Comparison of ENCODE assay signal across 8 mouse cellular contexts in genomic region chr7:25625594-25626250, GRCm38 (mm10). TPM values are rescaled to one million over a fixed set of nuclear protein-coding genes. Genes with fewer than 3 reads are reported as not detected.
DNase-seq lines count a peak whose midpoint lies in the region; ATAC-seq and TF ChIP-seq lines count a peak whose summit lies in the region.
"Had no signal": no experiment of that assay in that cellular context is flagged by ENCODE, and none has a peak within 500 bp of the region (broad histone marks: within the 10 kb centered on the region; RNA-seq: fewer than 3 reads in every experiment).

No protein-coding gene starts in this region.

- H3K4me3 ChIP-seq in midbrain, postnatal 0 days (ENCODE audit: low read depth, low read length), result no peak overlapping the region
- H3K4me3 ChIP-seq in midbrain, embryonic 10.5 days, result no peak overlapping the region
- no peak overlapping the region for H3K4me3 ChIP-seq in kidney, embryonic 14.5 days (ENCODE audit: low read length)
- H3K4me3 ChIP-seq: midbrain, embryonic 12.5 days had no signal

- H3K4me2 ChIP-seq in midbrain, postnatal 0 days (ENCODE audit: low read depth, low read length, poor library complexity, severe bottlenecking), result no peak overlapping the region
- no peak overlapping the region for H3K4me2 ChIP-seq in kidney, embryonic 14.5 days (replicated peaks; ENCODE audit: low read depth, low read length)
- H3K4me2 ChIP-seq: midbrain, embryonic 12.5 days had no signal

- WGBS in midbrain, postnatal 0 days, result 79% methylated on average over 10 of the region's 10 CpGs
- WGBS in midbrain, embryonic 10.5 days, result 78% methylated on average over 10 of the region's 10 CpGs
- WGBS in kidney, embryonic 14.5 days, result 81% methylated on average over 10 of the region's 10 CpGs

- peak; percentile 60 for TF ChIP-seq CTCF in midbrain, postnatal 0 days (IDR thresholded peaks at IDR 0.05)

- H3K27ac ChIP-seq in midbrain, postnatal 0 days (ENCODE audit: low read depth, low read length), result no peak overlapping the region
- no peak overlapping the region for H3K27ac ChIP-seq in midbrain, embryonic 10.5 days (replicated peaks)
- H3K27ac ChIP-seq in kidney, embryonic 14.5 days (ENCODE audit: low read depth, low read length), result peak overlapping the region; percentile 59; the same call in 1 of the 2 replicates
- H3K27ac ChIP-seq: midbrain, embryonic 12.5 days had no signal

- peaks cover 13% of the 10 kb centered on the region for H3K27me3 ChIP-seq in midbrain, postnatal 0 days (ENCODE audit: insufficient read depth, low read length)
- H3K27me3 ChIP-seq in midbrain, embryonic 10.5 days (ENCODE audit: low read depth, poor library complexity, severe bottlenecking), result peaks cover 28% of the 10 kb centered on the region
- H3K27me3 ChIP-seq in kidney, embryonic 14.5 days (ENCODE audit: control insufficient read depth, insufficient read depth, low read length), result no peaks in the 10 kb centered on the region

- no peak overlapping the region for H3K9ac ChIP-seq in midbrain, postnatal 0 days (replicated peaks; ENCODE audit: low read length, poor library complexity, severe bottlenecking)
- no peak overlapping the region for H3K9ac ChIP-seq in kidney, embryonic 14.5 days (ENCODE audit: low read depth, low read length)
- H3K9ac ChIP-seq: midbrain, embryonic 12.5 days had no signal

- H3K4me1 ChIP-seq in midbrain, postnatal 0 days (ENCODE audit: insufficient read depth, low read length), result no peaks in the 10 kb centered on the region
- H3K4me1 ChIP-seq in midbrain, embryonic 10.5 days, result peaks cover 16% of the 10 kb centered on the region
- peaks cover 20% of the 10 kb centered on the region; the same call in 1 of the 2 replicates for H3K4me1 ChIP-seq in kidney, embryonic 14.5 days (ENCODE audit: control insufficient read depth, insufficient read depth, low read length)

- no peak for ATAC-seq in midbrain, postnatal 0 days (ENCODE audit: low FRiP score)
- no peak for ATAC-seq in kidney, embryonic 14.5 days (ENCODE audit: low FRiP score, low TSS enrichment)

- peaks cover 42% of the 10 kb centered on the region for H3K36me3 ChIP-seq in midbrain, postnatal 0 days (ENCODE audit: insufficient read depth, low read length)
- peaks cover 40% of the 10 kb centered on the region for H3K36me3 ChIP-seq in midbrain, embryonic 10.5 days
- H3K36me3 ChIP-seq in kidney, embryonic 14.5 days (ENCODE audit: control insufficient read depth, insufficient read depth, low read length), result peaks cover 56% of the 10 kb centered on the region

- H3K9me3 ChIP-seq in midbrain, postnatal 0 days (ENCODE audit: low read length), result no peaks in the 10 kb centered on the region
- H3K9me3 ChIP-seq in midbrain, embryonic 10.5 days (replicated peaks), result no peaks in the 10 kb centered on the region
- no peaks in the 10 kb centered on the region for H3K9me3 ChIP-seq in kidney, embryonic 14.5 days (ENCODE audit: control insufficient read depth, low read length)
- H3K9me3 ChIP-seq: midbrain, embryonic 12.5 days had no signal

- DNase-seq in midbrain, postnatal 0 days (ENCODE audit: low spot score), result no peak
- DNase-seq in midbrain, embryonic 10.5 days (ENCODE audit: low spot score), result no peak
- DNase-seq in brain, adult 2 months (ENCODE audit: low read depth, low spot score), result peak; percentile 49
- peak; percentile 25 to 75 for DNase-seq in spleen, postnatal 10 days (ENCODE audit: low spot score in 2 of 2)
- DNase-seq in Muller cell, postnatal 12 days (ENCODE audit: inconsistent ontology term), result no peak
- DNase-seq in adrenal gland, postnatal 4 days (ENCODE audit: low spot score in 2 of 2), result no peak

RNA-seq across cellular contexts. Expression of gene B3gnt8, which starts 0.7 kb away (rescaled TPM):
- total RNA-seq in midbrain, postnatal 0 days (2014; rRNA removed), result 0.80 and 1.4 TPM in 2 replicates
- 0.62 and 0.97 TPM in 2 replicates for polyA plus RNA-seq in midbrain, postnatal 0 days (2015; fragmentation: Nextera tagmentation; extraction: Ambion mirVana)
- polyA plus RNA-seq in midbrain, embryonic 10.5 days (2016; fragmentation: Nextera tagmentation; extraction: Ambion mirVana), result 0.43 and 1.1 TPM in 2 replicates
- 4.5 and 5.2 TPM in 2 replicates for polyA plus RNA-seq in kidney, embryonic 14.5 days (2014; fragmentation: Nextera tagmentation; extraction: Ambion mirVana)
- 1 to 10 TPM; 4.4 to 7.6 TPM for total RNA-seq in adrenal gland, postnatal 4 days (2021)

RNA-seq across cellular contexts. Expression of gene Dmac2, which starts 6.5 kb away (rescaled TPM):
- total RNA-seq in midbrain, postnatal 0 days (2014; rRNA removed), result 54.3 and 58.1 TPM in 2 replicates
- polyA plus RNA-seq in midbrain, postnatal 0 days (2015; fragmentation: Nextera tagmentation; extraction: Ambion mirVana), result 47.5 and 50.6 TPM in 2 replicates
- polyA plus RNA-seq in midbrain, embryonic 10.5 days (2016; fragmentation: Nextera tagmentation; extraction: Ambion mirVana), result 22.8 and 24.9 TPM in 2 replicates
- 41.0 and 50.2 TPM in 2 replicates for polyA plus RNA-seq in kidney, embryonic 14.5 days (2014; fragmentation: Nextera tagmentation; extraction: Ambion mirVana)
- total RNA-seq in adrenal gland, postnatal 4 days (2021), result 10 to 100 TPM; 34.3 to 34.5 TPM

RNA-seq across cellular contexts. Expression of gene Erich4, which starts 10.0 kb away (rescaled TPM):
- total RNA-seq in midbrain, postnatal 0 days (2014; rRNA removed), result not detected in 2 replicates
- not detected in 2 replicates for polyA plus RNA-seq in midbrain, postnatal 0 days (2015; fragmentation: Nextera tagmentation; extraction: Ambion mirVana)
- polyA plus RNA-seq in midbrain, embryonic 10.5 days (2016; fragmentation: Nextera tagmentation; extraction: Ambion mirVana), result not detected in 2 replicates
- 0.29 and 0.32 TPM in 2 replicates for polyA plus RNA-seq in kidney, embryonic 14.5 days (2014; fragmentation: Nextera tagmentation; extraction: Ambion mirVana)
- total RNA-seq in adrenal gland, postnatal 4 days (2021), result 1 to 10 TPM in 1 of 2 experiments, not detected in 1; 2.5 TPM
- polyA plus RNA-seq: midbrain, embryonic 12.5 days had no signal

RNA-seq across cellular contexts. Expression of gene Bckdha, which starts 33.1 kb away (rescaled TPM):
- 64.9 and 78.2 TPM in 2 replicates for total RNA-seq in midbrain, postnatal 0 days (2014; rRNA removed)
- 40.7 and 50.9 TPM in 2 replicates for polyA plus RNA-seq in midbrain, postnatal 0 days (2015; fragmentation: Nextera tagmentation; extraction: Ambion mirVana)
- 45.2 and 48.2 TPM in 2 replicates for polyA plus RNA-seq in midbrain, embryonic 10.5 days (2016; fragmentation: Nextera tagmentation; extraction: Ambion mirVana)
- 60.6 and 69.6 TPM in 2 replicates for polyA plus RNA-seq in kidney, embryonic 14.5 days (2014; fragmentation: Nextera tagmentation; extraction: Ambion mirVana)
- total RNA-seq in adrenal gland, postnatal 4 days (2021), result 100 to 1,000 TPM; 103 to 112 TPM

RNA-seq across cellular contexts. Expression of gene Exosc5, which starts 33.2 kb away (rescaled TPM):
- total RNA-seq in midbrain, postnatal 0 days (2014; rRNA removed), result 19.7 and 29.4 TPM in 2 replicates
- 27.3 and 29.5 TPM in 2 replicates for polyA plus RNA-seq in midbrain, postnatal 0 days (2015; fragmentation: Nextera tagmentation; extraction: Ambion mirVana)
- polyA plus RNA-seq in midbrain, embryonic 10.5 days (2016; fragmentation: Nextera tagmentation; extraction: Ambion mirVana), result 65.0 and 81.4 TPM in 2 replicates
- 93.5 and 98.8 TPM in 2 replicates for polyA plus RNA-seq in kidney, embryonic 14.5 days (2014; fragmentation: Nextera tagmentation; extraction: Ambion mirVana)
- 10 to 100 TPM; 50.6 to 53.0 TPM for total RNA-seq in adrenal gland, postnatal 4 days (2021)

Comparison
In these comparisons a context has a peak if more than half of its experiments do, and no peak if none do; other contexts are left out.
1. DNase-seq: peak in brain, adult 2 months (single experiment) and spleen, postnatal 10 days (2 of 2); none in midbrain, postnatal 0 days (single experiment), midbrain, embryonic 10.5 days (single experiment), Muller cell, postnatal 12 days (single experiment) and adrenal gland, postnatal 4 days (0 of 2).